Mouse (Mus musculus): ENCODE data around the gene Bmp7.

DNA sequence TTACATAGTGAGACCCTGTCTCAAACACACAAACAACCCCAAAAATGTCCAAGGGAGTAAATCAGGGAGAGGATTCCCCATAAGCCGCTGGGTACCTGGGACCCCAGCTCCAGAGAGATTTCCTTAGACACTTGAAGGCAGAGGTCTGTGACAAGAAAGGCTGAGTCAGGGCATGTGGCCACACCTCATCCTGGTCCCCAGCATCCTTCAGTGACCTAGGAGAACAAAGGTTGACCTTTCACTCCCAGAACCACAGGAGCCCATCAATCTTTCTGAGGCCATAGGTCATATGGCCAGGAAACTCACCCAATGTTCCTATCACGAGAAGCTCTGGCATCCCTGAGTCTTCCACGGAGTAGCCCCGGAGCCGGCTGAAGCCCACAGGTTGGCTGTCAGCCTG lies 111.9 kb downstream of the Bmp7 start:
- no peak for TF ChIP-seq POLR2A (IDR thresholded peaks at IDR 0.05; ENCODE audit: low read depth, low read length)
- TF ChIP-seq CTCF (IDR thresholded peaks at IDR 0.05; ENCODE audit: extremely low read depth, insufficient read length, insufficient replicate concordance, low read depth, low read length) = no peak

Measured in small intestine, adult 2 months (tissue).